Mouse (Mus musculus) myocyte (in vitro differentiated cells): ENCODE data around the gene Cox18.

Experiments used
- CEBPB ChIP-seq: IDR thresholded peaks from 2 replicates; pipeline ENCODE4 v1.6.1; 2011; ENCODE audit warnings: mild to moderate bottlenecking, moderate library complexity; ENCODE audit not compliant: poor library complexity, insufficient read depth, severe bottlenecking
- E2F4 ChIP-seq: IDR thresholded peaks from one replicate; pipeline ENCODE4 v1.6.1; 2011; ENCODE audit warnings: mild to moderate bottlenecking, control low read depth, moderate library complexity; ENCODE audit not compliant: insufficient read depth
- MAX ChIP-seq: IDR thresholded peaks from one replicate; pipeline ENCODE4 v1.6.1; 2011; ENCODE audit warnings: low read depth, mild to moderate bottlenecking, control low read depth
- MYOD1 ChIP-seq, 3 experiments: IDR thresholded peaks; one replicate each; pipeline ENCODE4 v1.6.1; 2011; ENCODE audit warnings: control low read depth in 2 of 3, low read depth in 2 of 3, mild to moderate bottlenecking in 2 of 3, moderate library complexity in 1 of 3; ENCODE audit not compliant: insufficient read length in 2 of 3, control insufficient read depth in 1 of 3
- MYOG ChIP-seq, 3 experiments: IDR thresholded peaks; one replicate each; pipeline ENCODE4 v1.6.1; 2011; ENCODE audit warnings: control low read depth in 2 of 3, low read depth in 2 of 3, mild to moderate bottlenecking in 2 of 3; ENCODE audit not compliant: insufficient read length in 2 of 3, control insufficient read depth in 1 of 3, insufficient read depth in 1 of 3
- POLR2A ChIP-seq: IDR thresholded peaks from one replicate; pipeline ENCODE4 v1.6.1; 2011; ENCODE audit warnings: low read depth, mild to moderate bottlenecking, control low read depth, moderate library complexity; ENCODE audit not compliant: insufficient read length
- POLR2AphosphoS2 ChIP-seq: IDR thresholded peaks from one replicate; pipeline ENCODE4 v1.6.1; 2011; ENCODE audit warnings: low read depth, control low read depth; ENCODE audit not compliant: insufficient read length
- SRF ChIP-seq: IDR thresholded peaks from one replicate; pipeline ENCODE4 v1.6.1; 2011; ENCODE audit warnings: low read depth; ENCODE audit not compliant: control insufficient read depth, insufficient read length
- TCF12 ChIP-seq: IDR thresholded peaks from one replicate; pipeline ENCODE4 v1.6.1; 2011; ENCODE audit warnings: mild to moderate bottlenecking, control low read depth; ENCODE audit not compliant: poor library complexity, insufficient read depth, severe bottlenecking
- USF1 ChIP-seq: IDR thresholded peaks from one replicate; pipeline ENCODE4 v1.6.1; 2011; ENCODE audit warnings: low read depth, mild to moderate bottlenecking, control low read depth, moderate library complexity

DNA sequence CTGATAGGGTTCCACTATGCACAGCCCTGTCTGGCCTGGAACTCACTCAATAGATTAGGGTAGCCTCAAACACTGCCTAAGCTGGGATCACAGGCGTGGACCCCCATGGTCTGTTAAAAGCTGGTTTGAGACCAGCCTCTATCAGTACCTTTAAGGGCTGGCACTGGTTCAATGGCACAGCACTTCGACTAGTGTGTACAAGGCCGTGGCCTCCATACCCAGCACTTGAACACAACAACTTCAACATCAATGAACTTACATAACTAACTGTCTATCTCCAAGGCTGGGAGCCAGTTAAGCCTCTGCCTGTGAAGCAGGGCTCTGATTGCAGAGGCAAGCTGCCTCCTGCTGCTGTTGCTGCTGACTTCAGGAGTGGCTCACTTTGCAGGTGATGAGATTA, 6.0 kb downstream of the Cox18 start:
- TF ChIP-seq POLR2A = no peak
- TF ChIP-seq POLR2AphosphoS2 = no peak
- TF ChIP-seq E2F4 = no peak
- TF ChIP-seq MAX = no peak
- no peak for TF ChIP-seq CEBPB
- no peak for TF ChIP-seq MYOG (IDR thresholded peaks at IDR 0.05; ENCODE audit: control insufficient read depth in 1 of 3, insufficient read depth in 1 of 3, insufficient read length in 2 of 3, low read depth in 2 of 3)
- no peak for TF ChIP-seq MYOD1 (IDR thresholded peaks at IDR 0.05; ENCODE audit: control insufficient read depth in 1 of 3, insufficient read length in 2 of 3, low read depth in 2 of 3)
- TF ChIP-seq SRF = no peak
- TF ChIP-seq USF1 = no peak
- no peak for TF ChIP-seq TCF12
